Mouse (Mus musculus) kidney, adult 2 months (tissue): ENCODE measurements around the gene Cacna1i.

ENCODE experiments used
- CTCF ChIP-seq: fragments of 200-500 bp; conservative IDR thresholded peaks from 2 replicates; pipeline ENCODE4 v1.5.1; 2011; ENCODE audit warnings: low read depth, mild to moderate bottlenecking, control low read depth, low read length, moderate library complexity, mixed read lengths; ENCODE audit not compliant: insufficient read depth, insufficient read length
- POLR2A ChIP-seq: fragments of 200-500 bp; IDR thresholded peaks from one replicate; pipeline ENCODE4 v1.6.1; 2011; ENCODE audit warnings: low read depth, low read length, control low read depth

GRCm38 (mm10) chr15:80304188-80304587 is 17.1 kb downstream of the Cacna1i start:
- TF ChIP-seq CTCF, result no peak
- TF ChIP-seq POLR2A, result no peak
